ENCODE assay signal across 12 mouse cellular contexts in the genomic region with DNA sequence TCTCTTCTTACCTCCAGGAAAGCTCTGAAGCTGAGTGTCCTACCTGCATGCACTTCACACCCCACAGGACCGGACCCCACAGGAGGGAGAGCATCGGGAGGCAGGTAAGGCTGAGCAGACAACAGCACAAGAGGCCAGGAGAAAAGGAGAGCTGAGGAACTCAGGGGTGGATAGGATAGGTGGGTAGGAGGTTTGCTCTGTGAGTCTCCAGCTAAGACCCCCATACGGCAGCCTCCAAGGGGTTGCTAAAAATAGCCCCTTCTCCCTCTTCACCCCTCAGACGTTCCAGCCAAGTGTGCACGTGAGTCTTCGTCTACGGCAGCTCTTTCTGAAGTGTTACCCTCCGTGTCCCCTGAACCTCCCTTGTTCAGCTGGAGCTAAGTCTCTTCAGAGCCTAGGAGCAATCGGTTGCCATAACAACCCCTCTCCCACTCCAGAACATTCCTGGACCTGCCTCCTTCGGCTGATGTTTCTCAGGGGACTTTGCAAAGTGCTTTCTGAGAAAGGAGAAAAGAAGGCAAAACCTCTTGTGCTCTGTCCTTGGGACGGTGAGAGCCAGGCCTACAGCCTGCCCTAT.
DNase-seq lines count a peak whose midpoint lies in the region; ATAC-seq and TF ChIP-seq lines count a peak whose summit lies in the region.
"Had no signal": no experiment of that assay in that cellular context is flagged by ENCODE, and none has a peak within 500 bp of the region (broad histone marks: within the 10 kb centered on the region; RNA-seq: fewer than 3 reads in every experiment).

No protein-coding gene starts in this region.

- H3K4me3 ChIP-seq in forebrain, postnatal 0 days (ENCODE audit: low read depth, low read length): no peak overlapping the region
- H3K4me3 ChIP-seq: megakaryocyte, embryonic 14.5 days had no signal

- 34% methylated on average over 11 of the region's 11 CpGs for WGBS in forebrain, postnatal 0 days

- H3K27ac ChIP-seq in forebrain, postnatal 0 days (ENCODE audit: low read depth, low read length): 0 out of 2 replicates have a peak overlapping the region, but pooled peaks have one; percentile 15
- H3K27ac ChIP-seq: kidney, postnatal 0 days had no signal

- H3K27me3 ChIP-seq in forebrain, postnatal 0 days (ENCODE audit: insufficient read depth, low read length): no peaks in the 10 kb centered on the region
- H3K27me3 ChIP-seq: megakaryocyte, embryonic 14.5 days; Patski had no signal

- DNase-seq in layer of hippocampus, adult 9-11 months: peak; percentile 7
- no peak for DNase-seq in layer of hippocampus, postnatal 36 days
- DNase-seq in forebrain, postnatal 0 days: peak; percentile 74
- peak; percentile 24 to 64 for DNase-seq in left cerebral cortex, postnatal 25 days (ENCODE audit: low spot score in 2 of 2)
- peak; percentile 48 to 55 for DNase-seq in right cerebral cortex, adult 2 months (ENCODE audit: low spot score in 2 of 2)
- DNase-seq in adrenal gland, adult (ENCODE audit: inconsistent age in 2 of 2, low spot score in 1 of 2): no peak
- DNase-seq in cerebellum, postnatal 36 days: no peak
- DNase-seq in ovary, postnatal 14 days (ENCODE audit: low spot score): no peak
- DNase-seq: liver had no signal

- no peak overlapping the region for H3K9ac ChIP-seq in forebrain, postnatal 0 days

- no peaks in the 10 kb centered on the region for H3K9me3 ChIP-seq in forebrain, postnatal 0 days (ENCODE audit: low read length)

- intact Hi-C loops in left cerebral cortex, postnatal 25 days (cut with DNase I): no loop called here

- H3K4me1 ChIP-seq in forebrain, postnatal 0 days (ENCODE audit: insufficient read depth): peaks cover 13% of the 10 kb centered on the region; the same call in 1 of the 2 replicates
- H3K4me1 ChIP-seq: megakaryocyte, embryonic 14.5 days had no signal

- peak; percentile 87 for ATAC-seq in forebrain, postnatal 0 days
- ATAC-seq: Patski had no signal

- H3K36me3 ChIP-seq in forebrain, postnatal 0 days (ENCODE audit: insufficient read depth): no peaks in the 10 kb centered on the region

- no peak for TF ChIP-seq CTCF in forebrain, postnatal 0 days (IDR thresholded peaks at IDR 0.05; ENCODE audit: low read depth)

- no peak overlapping the region for H3K4me2 ChIP-seq in forebrain, postnatal 0 days (ENCODE audit: low read depth)

Comparison
In these comparisons a context has a peak if more than half of its experiments do, and no peak if none do; other contexts are left out.
1. DNase-seq: peak in layer of hippocampus, adult 9-11 months (single experiment), forebrain, postnatal 0 days (single experiment), left cerebral cortex, postnatal 25 days (2 of 2) and right cerebral cortex, adult 2 months (2 of 2); none in layer of hippocampus, postnatal 36 days (0 of 2), adrenal gland, adult (0 of 2), cerebellum, postnatal 36 days (0 of 2) and ovary, postnatal 14 days (single experiment).